Mouse (Mus musculus) lung, postnatal 36 days (tissue): ENCODE measurements at regions not wholly inside any gene's neighbourhood (a gene's known extent, or its start where the extent isn't known, plus 50 kb on each side); places are given as distances from the start of the nearest gene placed in this dataset.
A peak's percentile ranks its signal among the peaks of the same experiment; 100 is the strongest.

Experiments
- DNase-seq: peaks from one replicate; pipeline ENCODE4 v3.0.0; 2022; ENCODE audit warnings: mixed read lengths

DNA sequence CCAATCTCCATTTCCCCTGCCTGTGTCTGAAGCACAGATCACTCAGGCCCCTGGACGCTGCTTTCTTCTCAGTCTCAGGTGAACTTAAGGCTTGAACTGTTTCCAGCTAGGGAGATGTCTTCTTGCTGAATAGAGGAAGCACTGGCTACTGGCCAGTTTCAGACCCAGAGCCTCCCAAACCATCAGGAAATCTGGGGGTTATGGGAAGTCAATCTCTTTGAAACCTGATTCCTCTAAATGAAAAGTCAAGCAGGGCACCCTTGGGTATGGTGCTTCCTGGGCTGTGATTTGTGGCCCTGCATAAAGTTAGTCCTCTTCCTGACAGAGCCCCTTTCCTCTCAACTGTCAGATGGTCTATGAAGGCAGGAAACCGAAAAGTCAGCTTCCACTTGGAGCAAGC lies 208.2 kb downstream of the Sptssa start:
- DNase-seq: no peak

DNA sequence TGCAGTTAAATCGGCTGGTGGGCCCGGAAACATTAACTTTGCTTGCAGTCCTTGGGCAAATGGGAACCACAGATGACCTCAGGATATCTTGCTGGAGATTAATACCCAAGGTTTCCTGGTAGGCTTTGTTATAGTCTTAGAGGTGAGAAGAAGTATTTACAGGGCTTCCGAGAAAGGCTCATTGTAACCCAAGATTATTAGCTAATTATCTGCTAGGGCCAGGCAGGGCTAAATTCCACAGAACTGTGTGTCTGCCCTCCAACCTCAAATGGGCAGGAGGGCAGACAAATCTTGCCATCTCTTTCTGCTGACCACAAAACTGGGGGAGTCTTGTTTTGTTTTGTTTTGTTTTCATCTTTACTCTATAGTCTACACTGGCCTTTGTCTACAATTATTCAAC lies 209.0 kb downstream of the Sptssa start:
- no peak for DNase-seq

DNA sequence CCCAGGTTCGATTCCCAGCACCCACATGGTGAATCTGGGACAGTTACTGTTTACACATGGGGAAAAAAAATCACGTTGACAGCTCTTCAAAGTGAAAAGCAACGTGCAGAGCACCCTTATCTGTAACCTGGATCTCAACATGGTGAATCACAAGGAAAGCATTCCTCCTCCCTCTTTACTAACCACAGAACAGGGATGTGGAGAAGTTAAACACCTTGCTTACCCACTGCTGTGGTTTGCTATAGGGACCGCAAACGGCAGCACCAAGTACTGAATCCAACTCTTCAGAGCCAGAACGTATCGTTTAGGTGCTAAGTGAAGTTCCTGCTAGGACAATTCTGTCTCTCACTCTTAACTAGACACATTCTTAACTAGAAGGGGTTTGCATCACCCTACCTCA lies 210.0 kb downstream of the Sptssa start:
- no peak for DNase-seq

DNA sequence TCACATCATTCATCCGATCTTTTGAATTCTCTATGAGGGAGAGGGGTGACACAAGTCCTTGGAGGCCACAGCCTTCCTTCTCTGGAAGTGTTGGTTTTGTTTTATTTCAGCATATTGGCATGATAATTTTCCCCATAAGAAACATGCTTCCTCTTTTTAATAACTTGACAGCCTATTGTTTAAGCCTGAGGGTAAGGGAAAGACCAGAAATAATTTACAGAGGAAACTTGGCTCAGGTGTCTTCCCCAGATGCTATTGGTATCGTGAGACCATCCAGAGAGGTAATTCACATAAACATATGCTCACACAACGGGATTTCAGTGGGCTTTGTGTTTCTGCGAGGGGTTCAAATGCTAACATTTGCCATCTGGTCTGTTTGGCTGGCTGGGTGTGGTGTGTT lies 212.0 kb downstream of the Sptssa start:
- no peak for DNase-seq

DNA sequence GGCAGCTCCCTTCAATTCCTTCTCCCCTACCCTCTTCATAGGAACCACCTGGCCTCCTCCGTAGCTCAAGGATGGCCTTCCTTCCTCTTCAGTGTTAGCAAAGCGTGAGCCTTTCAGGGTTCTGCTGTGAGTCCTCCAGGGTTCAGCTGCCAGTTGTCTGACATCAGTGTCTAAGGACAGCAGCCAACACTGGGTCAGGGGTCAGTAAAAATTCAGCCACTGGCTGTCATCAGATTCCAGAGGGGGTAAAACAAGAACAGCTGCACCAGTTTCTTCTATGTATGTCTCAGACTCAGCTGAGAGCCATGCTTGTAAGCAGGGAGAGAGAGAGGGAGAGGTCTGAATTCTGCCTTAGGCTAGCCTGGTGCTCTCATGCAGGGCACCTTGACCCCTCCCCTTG lies 213.1 kb downstream of the Sptssa start:
- DNase-seq: peak; percentile 68

DNA sequence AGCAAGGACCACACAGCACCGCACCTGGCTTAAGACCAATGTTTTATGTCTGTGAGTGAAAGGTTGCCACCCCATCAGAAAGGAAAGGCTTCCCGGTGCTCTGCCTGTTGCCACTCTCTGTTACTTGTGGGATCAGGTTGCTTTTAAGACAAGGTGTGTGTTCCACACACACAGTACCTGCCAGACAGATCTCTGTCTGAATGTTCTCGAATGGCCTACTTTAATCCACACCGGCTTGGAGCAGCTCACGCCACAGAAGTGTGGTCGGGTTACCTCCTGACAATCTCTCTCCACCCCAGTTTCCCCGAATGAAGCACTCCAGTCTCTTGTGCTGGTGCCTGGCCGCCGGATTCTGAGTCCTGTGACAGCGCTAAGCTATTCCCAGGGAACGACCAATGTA lies 214.0 kb downstream of the Sptssa start:
- DNase-seq: no peak

DNA sequence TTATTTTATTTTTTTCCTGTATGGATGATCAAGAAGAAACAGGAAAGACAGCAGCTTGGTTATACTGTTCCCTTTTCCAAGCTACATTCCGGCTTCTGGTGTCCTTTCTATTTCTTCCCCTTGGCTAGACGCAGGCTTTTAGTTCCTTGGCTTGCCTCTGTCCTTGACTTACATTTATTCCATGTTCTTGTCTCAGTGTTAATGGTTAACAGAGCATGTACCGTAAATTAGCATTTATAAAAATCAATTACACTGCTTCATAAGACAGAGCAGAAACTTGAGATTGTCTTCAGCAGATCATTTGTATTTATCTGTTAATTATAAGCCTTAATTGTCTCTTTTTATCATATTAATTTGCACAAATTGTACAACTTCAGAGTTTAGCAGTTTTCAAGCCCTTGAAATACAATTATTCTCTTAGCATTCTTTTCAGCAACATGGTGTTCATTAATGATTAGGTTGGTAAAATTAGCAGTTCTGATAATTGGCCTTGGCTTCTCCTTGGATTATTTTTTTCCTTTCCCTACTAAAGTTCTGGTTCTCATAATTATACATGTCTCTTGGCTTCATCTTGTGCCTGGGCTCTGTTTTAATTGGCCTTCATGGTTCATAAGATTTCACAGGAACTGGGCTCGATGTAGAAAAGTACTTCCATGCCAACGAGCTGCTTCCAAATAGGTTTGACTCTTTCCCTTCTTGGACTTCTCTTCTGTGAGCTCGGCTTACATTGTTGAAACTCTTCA lies 215.4 kb downstream of the Sptssa start:
- no peak for DNase-seq

DNA sequence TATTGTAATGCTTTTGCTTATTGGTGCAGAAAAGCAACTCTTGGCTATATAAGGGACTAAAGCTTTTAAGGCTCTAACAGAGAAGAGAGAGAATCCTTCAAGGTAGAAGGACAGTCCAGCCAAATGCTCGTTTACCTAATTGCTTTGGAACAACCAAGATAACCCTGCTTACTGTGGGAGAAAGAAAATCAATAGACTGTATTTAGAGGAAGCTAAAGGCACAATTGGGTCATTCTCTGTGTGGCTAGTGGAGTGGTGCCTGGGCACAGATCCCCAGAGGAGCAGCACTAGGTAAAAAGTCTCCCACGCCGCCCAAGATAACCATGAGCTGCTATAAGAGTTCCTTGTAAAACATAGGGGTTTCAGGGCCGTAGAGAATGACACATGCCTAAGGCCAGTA lies 217.6 kb downstream of the Sptssa start:
- no peak for DNase-seq

DNA sequence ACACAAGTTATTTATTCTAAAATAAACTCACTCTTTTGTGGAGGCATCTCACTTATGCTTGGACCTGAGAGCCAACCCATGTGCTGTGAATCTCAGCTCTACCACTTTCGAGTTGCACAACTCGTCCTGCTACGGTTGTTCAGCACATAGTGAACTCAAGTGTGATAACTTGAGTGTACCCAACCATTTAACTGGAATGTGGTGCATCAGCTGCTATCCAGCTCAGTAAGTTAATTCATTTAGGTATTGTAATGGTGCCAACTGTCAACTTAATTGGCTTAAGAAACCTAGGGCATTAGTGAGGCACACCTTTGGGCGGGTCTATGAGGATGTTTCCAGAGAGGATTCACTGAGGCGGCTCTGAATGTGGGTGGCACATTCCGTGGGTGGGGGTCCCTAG lies 221.6 kb upstream of the Egln3 start:
- DNase-seq: no peak

DNA sequence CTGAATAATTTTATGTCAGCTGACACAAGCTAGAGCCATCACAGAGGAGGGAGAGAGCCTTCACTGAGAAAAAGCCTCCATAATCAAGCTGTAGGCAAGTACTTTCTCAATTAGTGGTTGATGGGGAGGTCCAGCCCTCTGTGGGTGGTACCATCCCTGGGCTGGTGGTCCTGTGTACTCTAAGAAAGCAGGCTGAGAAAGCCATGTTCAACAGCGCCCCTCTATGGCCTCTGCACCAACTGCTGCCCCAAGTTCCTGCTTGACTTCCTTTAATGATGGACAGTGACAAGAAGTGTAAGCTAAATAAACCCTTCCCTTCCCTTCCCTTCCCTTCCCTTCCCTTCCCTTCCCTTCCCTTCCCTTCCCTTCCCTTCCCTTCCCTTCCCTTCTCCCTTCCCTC lies 211.2 kb upstream of the Egln3 start:
- DNase-seq: no peak

DNA sequence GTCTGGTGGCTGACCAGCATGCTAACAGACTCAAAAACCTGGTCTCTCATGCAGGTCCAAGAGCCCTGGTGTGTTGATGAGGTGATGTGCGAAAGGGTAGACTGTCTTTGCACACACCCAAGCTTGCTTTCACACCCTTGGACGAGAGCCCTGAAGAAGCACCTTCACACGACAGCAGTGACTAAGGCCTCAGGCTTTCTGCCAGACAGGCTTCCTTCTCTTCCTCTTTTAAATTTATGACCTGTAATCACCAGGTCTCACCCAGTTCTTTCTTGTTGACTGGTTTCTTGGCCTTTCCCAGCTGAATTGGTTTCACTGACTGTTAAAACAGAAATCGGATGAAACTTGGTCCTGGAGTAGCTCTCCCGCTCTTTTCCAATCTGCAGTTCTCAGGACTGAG lies 210.5 kb upstream of the Egln3 start:
- DNase-seq: no peak

DNA sequence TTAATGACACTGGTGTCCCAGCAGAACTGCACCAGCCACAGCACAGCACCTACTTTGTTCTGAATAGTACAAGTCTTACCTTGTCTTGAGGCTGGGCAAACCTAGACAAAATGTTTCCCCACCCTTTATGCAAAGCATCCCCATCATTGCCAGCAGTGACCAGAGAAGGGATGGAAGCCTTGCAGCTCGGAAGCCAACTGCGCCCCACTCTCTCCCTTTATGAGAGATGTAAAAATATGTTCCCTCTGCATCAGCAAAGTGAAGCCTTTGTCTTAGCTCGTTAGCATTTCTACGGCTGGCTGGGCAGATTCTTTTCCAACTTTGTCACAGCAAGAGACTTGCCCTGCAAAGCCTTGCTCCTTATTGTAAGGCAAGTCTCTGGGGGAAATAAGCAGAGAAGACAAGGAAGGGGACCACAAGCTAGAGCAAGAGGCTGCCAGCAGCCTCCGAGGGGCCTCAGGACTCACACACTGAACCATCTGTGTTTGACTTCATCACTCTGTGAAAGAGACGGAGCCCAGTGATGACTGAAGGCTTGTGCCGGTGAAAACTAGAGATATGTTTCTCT lies 206.5 kb upstream of the Egln3 start:
- DNase-seq: no peak

DNA sequence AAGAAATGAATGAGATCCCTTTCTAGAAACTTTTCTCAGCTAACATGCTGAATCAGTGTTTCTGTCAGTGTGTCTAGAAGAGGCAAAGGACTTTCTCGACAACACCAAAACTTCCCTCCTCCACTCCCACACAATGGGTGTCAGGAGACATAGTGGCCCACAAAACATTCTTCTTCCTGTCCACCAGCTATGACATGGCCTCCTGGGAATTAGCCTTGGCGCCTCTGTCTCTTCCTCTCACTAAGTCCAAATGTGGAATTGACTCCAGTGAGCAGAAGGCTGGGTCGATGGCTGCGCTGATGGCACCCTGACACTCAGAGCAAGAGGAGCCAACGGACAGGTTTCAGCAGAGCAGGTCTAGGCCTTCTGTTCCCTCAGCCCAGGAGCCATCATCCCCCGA lies 205.2 kb upstream of the Egln3 start:
- no peak for DNase-seq

DNA sequence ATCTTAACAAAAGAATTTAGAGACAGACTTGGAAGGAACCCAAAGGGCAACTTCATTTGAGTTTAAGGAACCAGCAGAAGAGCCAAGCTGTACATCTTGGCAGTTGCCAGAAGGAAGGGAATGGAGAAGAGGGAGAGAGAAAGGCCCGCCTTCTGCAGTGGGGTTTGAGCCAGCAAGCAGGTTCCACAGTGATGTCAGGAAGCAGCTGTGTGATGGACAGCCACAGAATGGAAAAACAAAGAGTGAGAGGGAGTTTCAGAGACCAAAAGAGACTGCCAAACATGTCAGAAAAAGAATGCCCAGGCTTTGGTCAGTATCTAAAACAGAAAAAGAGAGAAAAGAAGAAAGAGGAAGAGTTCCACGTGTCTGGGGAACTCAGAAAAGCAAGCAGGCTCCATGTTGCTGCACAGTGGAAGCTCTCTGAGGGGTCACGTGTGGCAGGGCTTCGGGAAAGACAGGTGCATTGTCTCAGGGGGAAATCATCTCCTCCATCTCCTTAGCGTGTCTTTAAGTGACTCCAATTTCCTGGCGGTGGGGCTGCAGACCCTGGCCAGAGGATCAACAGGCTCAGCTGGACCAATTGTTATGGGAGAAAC lies 203.7 kb upstream of the Egln3 start:
- DNase-seq: no peak

DNA sequence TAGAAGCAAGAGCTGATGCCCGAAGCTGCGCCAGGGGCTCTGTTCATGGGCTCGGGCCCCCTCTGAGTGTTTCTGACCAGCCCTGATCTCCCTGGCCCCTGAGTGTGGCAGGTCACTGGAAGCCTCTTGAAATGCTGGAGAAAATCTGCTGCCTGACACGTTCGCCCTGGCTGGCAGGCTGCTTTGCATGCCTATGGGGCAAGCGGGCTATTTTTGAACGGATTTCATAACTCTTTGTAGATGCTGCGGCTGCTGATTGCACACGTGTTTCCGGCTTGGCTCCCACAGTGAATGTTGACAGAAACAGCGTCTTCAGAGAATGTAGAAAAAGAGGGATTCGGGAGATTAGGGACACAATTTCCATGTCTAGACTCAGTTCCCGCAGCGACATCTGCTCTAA lies 201.4 kb upstream of the Egln3 start:
- DNase-seq: peak; percentile 84

DNA sequence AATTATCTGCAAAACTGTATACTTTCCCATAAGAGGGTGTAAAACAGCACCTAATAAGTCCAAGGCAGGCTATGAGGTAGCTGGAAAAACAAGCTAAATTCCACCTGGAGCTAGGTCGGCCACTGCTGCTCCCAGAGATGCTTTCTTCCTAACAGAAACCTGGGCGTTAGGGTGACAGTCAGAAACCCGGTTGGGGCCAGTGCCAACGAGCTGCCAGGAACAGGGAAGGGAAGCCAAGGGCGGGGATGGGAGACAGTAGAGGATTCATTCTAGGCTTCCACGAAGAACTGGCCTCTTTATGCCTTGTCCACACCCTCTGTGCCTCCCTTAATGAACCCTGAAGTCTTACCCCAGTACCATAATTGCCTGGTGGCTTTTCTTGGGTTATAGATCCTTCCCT lies 198.9 kb upstream of the Egln3 start:
- DNase-seq: no peak

DNA sequence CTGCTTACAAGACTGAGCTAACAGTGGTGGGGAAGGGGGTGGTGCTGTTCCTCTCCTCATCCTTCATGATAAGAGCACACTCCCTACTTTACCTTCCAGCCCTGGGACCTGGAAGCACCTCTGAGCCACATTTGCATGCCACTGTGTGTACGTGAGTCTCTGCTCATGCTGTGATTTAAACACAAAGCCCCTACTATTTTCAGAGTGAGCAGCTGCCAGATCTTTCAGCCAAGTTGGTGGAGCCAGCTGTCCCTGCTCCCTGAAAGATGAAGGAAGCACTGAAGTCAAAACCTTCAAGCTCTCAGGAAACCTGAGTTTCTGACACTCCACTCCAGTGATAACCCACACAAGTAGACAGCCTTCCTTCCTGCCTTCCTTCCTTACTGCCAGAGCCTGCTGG lies 198.0 kb upstream of the Egln3 start:
- no peak for DNase-seq

DNA sequence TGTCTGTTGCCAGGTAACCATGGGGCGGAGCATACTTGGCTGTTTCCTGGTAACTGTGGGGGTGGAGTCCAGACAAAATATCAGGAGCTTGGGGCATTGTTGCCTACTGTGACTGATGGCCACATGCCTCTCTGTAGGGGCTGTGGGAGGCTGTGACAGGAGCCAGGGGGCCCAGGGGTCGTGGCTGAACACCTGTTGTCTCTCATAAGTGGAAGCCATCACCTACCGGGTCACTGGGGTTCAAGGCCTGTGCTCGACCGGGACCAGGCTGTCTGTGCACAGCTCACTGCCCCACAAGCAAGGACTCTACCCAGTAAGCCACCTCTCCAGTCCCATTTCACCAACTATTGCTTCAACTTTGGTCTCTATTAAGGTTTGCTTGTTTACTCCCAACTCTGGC lies 196.4 kb upstream of the Egln3 start:
- no peak for DNase-seq

DNA sequence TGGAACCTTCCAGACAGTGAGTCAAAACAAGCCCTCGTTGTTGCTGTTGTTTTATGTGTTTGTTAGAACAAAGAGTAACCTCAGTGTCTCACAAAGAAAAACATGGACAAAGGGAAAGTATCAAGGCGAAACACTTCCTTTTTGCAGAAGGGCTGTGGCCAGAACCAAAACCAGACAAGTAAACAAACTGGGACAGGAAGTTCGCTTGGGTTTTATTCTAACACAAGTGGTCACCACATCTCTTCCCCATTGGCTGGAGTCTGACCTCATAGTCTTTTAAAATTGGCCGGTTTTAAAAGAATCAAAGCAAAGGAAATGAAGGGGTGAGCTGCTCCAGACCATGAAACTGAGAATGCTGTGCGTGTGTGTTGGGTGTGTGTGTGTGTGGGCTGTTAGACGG lies 194.4 kb upstream of the Egln3 start:
- peak; percentile 35 for DNase-seq

DNA sequence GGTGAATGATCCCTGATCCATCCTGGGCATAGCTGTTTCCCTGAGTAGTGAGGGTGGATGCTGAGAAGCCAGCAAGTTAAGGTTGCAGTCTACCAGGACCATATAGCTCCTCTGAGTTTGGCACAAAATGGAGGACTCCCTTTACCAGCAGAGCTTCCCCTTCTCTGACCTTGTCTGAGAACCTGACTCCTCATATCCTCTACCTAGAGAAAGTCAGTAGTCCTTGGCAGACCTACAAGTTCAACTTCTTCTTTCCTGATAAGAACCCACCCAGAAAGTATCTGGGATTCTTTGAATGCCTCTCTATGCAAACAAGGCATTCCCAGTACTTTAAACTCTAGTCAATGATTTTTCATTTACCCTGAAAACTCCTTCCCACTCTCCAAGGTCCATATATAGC lies 193.3 kb upstream of the Egln3 start:
- peak; percentile 10 for DNase-seq

DNA sequence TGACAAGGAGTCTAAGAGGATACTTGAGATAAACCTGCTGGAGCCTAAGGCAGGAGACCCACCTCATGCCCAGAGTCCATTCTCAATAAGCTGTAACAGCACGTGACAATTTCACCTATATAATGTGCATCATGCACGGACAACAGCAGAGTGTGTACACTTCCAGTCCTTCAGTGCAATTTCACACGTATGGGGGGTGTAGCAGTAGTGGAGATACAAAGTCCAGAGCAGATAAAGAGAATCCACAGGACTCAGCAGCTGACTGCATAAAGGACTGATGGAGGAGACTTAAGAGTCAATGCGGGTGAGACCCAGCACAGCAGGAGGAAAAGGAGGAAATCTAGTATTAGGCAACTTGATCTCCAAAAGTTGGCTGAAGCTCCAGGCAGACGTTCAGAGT lies 192.7 kb upstream of the Egln3 start:
- DNase-seq: no peak

DNA sequence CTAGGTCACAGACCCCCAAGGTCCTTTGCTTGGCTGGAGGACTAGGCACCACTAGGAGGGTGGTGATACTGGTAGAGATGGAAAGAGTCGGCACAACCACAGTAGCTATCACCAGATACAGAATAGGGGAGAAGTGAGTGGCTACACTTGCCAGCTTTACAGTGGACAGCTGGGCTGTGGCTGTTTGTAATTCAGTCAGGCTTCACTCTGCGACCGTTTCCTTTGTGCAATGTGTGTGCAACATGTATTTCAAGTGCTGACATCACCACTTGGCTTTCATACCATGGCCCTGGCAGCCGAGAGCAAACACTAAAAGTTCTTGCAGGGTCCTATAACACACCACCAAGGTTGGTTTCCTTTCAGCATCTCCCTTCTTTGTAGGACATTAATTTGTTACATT lies 181.7 kb upstream of the Egln3 start:
- peak; percentile 58 for DNase-seq

DNA sequence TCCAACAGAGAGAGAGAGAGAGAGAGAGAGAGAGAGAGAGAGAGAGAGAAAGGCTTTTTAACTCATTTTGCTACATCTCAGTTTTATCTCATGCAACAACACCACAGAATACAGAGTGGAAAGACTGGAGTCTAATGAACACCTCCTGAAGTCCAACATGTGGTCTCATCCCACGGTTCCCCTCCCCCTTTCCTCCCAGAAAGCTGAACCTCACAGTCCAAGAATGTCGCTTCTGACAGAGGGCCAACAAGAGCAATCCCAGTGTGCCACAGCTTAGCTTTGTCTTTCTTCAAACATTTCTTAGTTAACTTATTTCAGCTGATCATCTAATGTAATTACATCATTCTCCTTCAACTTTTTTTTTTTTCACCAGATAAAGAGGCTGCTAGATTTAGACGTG lies 180.5 kb upstream of the Egln3 start:
- DNase-seq: no peak

DNA sequence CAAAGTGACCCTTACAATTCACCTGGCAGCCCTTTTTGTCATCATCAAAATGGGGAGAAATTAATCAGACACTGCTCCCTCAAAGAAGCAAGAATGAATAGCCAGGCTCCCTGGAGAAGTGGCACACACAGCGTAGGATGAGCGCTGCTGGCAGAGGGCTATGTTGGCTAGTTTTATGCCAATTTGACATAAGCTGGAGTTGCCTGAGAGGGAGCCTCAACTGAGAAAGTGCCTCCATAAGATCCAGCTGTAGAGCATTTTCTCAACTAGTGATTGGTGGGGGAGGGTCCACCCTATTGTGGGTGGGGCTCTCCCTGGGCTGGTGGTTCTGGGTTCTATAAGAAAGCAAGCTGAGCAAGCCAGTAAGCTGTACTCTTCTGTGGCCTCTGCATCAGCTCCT lies 179.3 kb upstream of the Egln3 start:
- DNase-seq: no peak

DNA sequence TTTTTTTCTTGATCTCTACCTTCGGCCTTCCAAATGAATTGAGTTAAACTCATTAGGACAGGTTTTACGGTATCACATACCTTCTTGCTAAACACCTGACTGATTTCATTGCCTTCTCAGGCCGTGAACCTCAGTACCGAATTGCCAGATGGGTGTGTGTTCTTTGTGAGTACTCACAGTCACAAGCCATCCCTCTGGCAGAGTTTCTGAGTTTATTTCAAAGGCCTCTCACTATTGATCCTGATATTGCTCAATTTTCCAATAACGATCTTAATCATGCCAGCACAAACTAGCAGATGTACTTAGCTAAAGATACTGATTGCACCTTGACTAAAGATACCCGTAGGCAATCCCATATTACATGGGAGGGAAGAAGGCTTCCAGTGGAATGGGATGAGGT lies 178.4 kb upstream of the Egln3 start:
- DNase-seq: no peak
